Mouse (Mus musculus): ENCODE measurements around the gene Ahsa1.
"Not testable (repeated sequence)": the region's sequence is repeated elsewhere in the genome, so short reads cannot be mapped to it uniquely, and the experiment has no call there.

Ahsa1 gene

DNA sequence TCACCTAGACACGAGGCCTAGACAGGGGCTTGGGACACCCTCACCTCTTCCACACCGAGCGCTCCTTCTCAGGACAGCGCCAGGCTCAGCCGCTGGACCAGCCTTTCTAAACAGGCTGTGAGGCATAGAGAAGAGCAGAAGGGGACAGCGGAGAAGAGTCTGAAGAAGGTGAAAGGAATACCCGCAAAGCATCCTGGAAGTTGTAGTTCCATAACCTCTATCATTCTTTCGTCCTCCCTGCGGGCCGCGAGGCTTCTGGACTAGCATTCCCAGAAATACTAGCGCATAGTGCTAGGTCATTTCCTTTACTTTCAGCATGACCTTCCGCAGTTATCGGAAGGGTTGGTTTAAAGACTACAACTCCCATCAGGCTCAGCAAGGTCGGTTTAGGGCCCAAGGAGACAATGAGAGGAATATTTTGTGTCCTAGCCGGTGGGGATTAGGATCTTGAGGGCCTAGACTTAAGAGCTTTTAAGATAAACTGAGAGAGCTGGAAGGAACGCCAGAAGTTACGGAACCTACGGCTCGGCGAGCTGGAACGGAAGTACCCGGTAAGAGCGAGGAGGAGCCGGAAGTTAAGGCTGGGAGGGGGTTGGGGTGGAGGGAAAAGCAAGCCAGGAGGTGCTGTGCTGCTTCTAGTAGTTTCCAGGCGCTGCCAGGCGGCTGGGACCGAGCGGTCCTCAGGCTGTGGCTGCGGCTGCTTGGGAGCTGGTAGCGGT, at the start of gene Ahsa1, which contains the start of gene Vipas39:
Gene Ahsa1 (plus strand): TSS at position 372 of the 719 bp plus-strand sequence.
Gene Vipas39 (minus strand): TSS at position 149 of the 719 bp plus-strand sequence.
- peak; percentile 93 for DNase-seq (ENCODE audit: low spot score)

DNA sequence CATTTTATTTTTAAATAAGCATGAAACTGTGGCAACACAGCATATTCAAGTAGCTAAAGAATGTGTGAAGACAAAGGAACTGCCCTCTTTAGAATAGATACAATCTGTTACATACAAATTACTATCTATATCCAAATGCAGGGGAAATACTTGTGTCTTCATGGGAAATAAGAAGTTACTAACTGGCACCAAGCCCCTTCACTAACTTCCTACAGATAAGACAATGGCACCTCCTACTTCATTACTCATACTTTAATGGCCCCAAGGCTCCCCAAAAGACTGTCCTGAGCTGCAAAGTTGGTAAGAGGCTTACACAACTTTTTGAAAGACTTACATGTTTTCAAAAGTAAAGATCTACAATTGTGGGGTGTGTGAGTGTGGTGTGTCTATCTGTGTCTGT, 48.7 kb upstream of the Ahsa1 start:
- no peak for DNase-seq (ENCODE audit: low spot score)

DNA sequence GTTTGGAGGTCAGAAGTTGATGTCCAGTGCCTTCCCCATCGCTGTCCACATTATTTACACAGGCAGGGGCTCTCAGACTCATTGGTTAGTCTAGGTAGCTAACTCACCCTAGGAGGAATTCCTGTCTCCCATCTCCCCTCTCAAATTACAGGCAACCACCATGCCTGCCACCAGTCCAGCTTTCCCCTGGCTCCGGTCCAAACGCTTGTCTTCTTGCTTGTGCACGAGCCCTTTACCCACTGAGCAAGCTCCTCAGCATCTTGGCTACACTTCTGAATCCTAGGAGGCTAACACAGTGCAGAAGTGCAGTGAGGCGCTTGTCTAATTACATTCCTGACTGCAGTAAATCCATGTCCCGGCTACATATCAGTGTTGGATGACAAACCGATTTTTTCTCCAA, 46.9 kb upstream of the Ahsa1 start:
- no peak for DNase-seq (ENCODE audit: low spot score)

DNA sequence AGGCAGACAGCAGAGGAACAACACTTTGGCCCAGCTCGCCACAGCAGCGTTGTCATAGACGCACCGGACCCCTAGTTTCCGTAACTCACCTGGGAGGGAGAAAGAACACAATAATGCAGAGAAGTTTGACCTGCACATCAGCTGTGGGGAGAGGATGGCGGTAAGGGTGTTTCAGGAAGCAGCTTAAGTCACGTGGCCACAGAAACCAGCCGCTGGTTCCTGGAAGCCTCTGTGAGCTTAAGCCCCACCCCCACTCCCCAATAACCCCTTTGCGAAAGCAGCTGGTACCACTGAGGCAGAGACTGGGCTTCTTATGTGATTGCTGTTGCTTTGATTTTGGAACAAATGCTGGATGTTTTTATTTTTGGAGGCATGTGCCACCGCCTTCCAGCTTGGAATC, 41.3 kb upstream of the Ahsa1 start:
- DNase-seq (ENCODE audit: low spot score), result no peak

DNA sequence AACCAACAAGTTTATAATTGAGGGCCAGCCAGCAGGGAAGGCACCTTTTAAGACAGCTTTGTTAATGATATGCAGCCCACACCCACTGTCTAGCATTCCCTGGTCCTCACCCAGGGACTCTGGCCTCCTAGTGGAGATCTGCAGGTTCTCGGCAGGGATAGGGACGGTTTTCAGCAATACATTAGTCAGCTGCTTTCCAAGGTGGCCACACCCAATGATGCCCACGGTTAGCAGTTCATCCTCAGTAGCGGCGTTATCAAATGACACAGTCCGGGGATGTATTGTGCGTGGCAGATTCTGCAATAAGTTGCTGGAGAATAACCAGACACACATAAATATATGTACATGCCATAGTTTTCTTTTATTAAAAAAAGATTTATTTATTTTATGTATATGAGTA, 39.5 kb upstream of the Ahsa1 start:
- DNase-seq (ENCODE audit: low spot score), result no peak

DNA sequence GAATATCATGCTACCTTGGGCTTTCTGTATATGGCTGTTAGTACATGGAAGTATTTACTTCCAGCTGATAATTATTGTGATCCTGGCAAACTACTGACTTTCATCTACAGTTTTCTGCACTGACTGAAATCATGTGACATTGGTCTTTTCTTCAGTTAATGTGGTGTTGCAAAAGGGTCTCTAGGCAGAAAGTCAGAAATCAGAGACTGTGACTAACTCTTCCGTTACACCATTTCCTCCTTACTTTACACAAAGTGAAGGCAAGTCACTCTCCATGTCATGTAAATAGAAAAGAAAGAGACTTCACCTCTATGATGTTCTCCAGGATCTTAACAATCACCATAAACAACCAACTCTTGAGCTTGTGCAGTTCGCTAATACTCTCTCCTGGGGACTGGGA, 36.6 kb upstream of the Ahsa1 start:
- no peak for DNase-seq (ENCODE audit: low spot score)

DNA sequence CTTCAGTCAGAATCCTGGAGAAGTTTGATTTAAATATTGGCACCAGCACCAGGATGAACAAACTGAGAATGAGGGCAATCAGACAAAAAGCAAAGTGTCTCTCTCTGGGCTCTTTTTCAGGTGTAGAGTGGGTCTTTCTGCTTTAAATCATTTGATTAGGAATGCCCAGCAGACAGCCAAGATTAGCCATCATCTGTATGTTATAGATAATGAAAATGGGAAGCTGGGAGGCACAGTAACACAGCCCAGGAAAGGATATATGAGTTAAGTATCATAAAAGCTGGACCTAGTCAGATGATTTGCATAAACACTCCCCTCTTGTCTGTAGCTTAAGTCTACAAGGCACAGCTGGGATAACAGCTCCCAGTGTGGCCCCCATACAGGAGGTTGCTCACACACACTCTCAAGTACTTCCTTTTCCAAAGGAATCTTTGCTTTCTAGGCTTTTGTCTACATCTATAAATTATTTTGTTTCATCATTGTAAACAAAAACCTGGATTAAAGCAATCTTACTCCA, 35.8 kb upstream of the Ahsa1 start:
- no peak for DNase-seq (ENCODE audit: low spot score)

DNA sequence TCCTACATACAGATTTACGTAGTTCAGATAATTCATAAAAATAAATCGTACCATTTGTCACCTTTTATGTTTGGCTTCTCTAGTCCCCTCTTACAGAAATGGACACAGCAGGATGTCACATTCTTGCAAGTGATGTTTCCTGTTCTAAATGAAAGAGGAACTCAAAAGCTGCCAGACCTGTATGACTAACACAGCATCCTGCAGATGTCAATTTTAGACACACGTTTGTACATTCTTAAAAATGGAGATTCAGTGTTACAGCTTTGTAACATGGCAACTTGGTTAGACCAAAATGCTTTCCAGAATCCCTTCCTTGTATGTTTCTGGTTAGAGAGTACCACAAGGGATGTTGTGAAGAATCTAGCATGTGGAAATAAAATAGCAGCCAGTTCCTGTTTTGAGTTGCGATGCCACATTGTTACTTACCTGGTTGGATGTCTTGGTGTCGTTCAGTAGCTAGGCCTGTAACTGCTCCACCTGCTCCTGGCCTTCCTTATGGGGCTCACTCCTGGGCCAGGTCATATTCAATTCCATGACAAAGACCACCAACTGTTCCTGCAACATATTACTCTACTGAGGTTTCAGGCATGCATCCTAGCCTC, 29.3 kb upstream of the Ahsa1 start:
- no peak for DNase-seq (ENCODE audit: low spot score)

DNA sequence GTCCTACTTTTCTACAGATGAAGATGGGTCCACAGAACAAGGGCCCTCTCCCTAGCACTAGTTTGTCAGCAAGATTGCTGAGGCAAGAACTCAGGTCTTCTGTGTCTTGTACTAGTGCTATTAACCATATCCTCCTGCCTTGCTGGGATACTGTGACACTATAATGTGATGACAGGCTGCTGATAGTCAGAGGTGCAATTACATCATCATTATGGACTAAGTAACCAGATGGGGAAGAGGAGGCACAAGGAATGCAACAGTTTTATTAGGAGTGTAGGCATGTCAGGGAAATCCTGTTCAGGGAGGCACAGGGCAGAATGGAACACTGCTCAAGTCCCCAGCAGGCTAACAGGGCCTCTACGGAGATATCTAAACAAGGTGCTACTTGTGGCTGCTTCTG, 27.6 kb upstream of the Ahsa1 start, which contains the start of gene Noxred1:
Gene Noxred1 (minus strand): TSS at position 101 of the 400 bp plus-strand sequence.
- DNase-seq (ENCODE audit: low spot score), result no peak

DNA sequence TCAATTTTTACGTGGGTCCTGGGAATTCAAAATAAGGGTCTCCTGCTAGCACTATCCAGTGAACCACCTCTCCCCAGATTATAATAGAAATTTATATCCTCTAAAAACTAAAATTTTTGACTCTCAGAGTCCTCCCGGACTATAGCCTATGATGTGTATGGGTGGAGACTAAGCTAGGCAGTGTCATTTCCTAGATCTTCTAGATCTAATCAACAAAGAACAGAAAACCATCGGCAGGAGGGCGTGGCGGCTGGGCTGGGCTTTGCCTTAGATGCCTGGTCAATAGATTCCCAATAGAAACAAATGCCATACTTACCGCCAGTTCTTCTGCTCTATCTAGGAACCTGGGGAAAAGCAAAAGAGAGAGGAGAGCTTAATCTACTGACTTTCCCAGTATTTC, 16.1 kb upstream of the Ahsa1 start:
- DNase-seq (ENCODE audit: low spot score), result no peak

DNA sequence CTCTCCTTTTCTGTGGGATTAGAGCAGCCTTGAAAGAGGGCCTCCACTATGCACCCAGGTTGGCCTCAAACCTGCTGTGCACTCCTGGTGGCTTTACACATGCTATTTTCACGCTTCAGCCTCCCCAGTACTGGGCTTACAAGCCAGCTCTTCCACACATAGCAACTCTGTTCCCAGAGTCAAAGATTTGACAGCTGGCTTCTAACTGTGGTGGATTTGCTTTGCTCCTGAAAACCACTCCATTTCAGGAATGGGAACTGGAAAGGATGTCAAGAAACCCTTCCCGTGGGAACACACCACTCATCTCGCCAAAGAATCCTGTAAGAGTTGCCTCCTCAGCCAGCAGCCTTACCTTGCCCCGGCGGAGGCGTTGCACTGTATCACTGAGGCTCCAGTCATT, 12.4 kb upstream of the Ahsa1 start:
- no peak for DNase-seq (ENCODE audit: low spot score)

DNA sequence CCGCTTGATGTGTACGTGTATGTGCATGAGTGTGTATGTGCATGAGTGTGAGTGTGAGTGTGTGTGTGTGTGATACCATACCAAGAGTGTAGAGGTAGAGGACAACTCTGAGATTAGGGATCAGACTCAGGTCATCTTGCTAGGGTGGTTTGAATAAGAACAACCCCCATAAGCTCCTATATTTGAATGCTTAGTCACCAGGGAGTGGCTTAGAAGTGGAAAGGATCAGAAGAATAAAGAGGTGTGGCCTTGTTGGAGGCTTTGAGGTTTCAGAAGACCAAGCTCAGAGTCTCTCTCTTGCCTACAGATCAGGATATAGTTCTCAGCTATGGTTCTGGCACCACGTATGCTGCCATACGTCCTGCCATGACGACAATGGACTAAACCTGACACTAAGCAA, 9.7 kb upstream of the Ahsa1 start:
- DNase-seq (ENCODE audit: low spot score), result no peak

DNA sequence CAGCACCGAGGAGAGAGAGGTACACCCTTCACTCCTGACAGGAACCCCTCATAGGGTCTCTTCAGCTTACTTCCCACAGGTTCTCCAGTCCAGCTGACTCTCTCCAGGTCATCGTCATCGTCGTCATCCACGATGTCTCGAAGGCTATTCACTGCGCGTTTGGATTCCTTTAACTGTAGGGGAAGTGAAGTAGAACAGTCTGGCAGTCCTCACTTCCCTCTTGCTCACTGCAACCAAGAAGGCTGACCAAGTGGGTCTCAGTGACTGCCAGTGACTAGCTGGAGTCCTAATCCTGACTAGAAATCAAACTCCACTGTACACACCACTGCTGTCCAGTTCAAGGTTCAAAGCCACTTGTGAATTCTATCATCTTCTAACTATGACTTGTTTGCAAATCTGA, 5.7 kb upstream of the Ahsa1 start:
- no peak for DNase-seq (ENCODE audit: low spot score)

DNA sequence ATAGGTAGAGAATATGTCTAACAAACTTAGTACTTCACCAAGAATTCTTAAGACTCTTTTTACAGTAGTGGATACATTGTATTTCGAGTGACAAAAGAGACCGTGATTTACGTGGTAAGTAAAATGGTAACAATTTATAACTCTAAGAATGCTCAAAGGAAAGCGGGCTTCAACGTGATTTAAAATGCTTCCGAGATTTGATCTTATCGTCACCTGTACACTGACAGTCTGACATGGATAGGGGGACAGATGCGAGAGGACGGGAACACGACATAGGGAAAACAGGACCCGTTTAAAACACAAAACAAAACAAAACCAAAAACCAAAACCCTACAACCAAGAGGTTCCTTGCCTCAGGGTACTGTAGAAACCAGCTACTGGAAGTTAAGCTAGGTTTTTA, 835 bp upstream of the Ahsa1 start:
- no peak for DNase-seq (ENCODE audit: low spot score)

DNA sequence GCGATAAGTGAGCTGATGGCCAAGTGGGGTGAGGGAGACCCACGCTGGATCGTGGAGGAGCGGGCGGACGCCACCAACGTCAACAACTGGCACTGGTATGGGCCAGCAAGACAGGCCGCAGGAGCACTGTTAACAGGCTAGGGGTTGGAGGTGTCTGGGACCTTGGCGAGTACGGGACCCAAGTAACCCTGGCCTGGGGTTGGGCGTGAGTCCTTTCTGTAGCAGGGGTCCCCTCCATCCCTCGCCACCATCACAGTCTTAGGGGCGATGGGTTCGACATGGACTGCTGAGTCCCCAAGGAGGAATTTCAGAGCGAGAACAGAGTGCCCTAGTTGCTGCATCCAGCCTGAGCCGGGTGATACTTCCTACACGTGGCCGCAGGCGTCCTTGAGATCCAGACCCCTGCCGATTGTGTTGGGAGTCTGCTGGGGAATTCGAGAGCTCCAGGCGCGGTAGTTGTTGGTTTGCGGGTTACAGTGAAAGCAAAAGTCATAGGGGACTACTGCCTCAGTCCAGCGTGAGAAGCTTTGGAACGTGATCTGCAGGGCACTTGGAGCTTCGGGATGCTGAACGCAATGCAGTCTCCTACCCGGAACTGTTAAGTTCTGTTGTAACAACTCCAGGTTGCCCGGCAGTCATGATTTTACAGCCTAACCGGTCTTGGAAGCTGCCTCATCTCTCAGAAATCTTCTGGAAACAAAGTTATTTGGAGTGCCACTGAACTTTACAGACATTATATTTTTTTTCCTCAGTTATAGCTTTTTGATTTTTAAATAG, 736 bp downstream of the Ahsa1 start:
- DNase-seq (ENCODE audit: low spot score), result no peak

DNA sequence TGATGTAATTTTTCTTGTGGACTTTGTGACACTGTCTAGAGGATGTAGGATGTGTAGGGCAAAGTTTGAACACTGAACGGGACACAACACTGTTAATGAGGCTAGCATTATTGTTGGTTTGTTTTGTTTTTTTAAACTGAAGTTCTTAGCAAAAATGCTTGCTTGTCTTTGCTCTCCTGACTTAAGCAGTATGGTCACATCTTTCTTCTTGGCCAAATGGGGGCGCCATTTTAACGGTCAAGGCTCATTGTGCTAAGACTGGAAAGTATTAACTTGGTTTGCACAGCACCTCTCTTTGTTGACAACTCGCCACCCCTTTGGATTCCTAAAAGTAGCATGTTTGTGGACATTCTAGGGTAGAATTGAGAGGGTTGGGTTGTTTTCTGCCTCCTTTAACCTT, 1.4 kb downstream of the Ahsa1 start:
- DNase-seq (ENCODE audit: low spot score), result no peak

DNA sequence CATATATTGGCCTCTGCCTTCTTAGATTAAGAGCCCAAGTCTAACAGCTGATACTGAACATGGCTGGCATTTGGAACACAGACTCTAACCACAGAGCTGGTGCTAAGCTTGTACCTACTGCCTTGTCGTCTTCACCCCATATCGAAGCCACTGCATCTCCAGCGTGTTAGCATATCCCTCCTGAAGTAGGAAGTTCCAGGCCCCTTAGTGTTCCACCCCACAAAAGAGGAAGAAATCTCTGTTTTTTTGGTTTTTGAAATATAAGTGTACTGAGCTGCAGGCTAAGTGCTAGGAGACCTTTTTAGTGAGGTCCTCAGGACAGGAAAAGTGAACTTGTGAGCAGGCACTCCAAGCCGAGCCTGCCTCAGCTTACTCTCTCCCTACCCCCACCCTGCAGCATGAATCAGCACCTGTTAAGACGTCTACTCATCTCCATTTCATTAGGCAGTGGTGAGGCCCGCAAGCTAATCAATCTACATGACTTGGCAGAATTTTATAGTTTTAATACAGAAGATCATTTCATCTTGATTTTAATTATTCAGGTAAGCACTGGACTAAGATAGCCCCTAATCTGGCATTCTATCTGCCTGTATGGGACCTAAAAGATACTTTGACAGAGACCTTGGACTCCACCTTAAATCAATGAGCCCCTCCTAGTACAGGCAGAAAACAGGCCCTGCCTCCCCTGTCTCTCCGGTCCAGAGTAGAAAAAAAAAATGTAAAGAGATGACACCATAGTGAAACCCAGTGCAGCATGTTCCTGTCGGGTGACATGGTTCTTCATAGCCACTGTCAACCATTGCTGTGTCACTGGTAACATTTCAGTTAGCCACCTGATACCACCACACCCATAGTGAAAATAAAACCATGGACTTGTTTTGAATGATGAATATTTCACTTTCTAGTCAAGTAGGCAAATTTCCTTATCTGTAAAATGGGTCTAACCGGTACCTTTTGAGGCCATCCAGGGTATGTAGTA, 8.9 kb downstream of the Ahsa1 start:
- no peak for DNase-seq (ENCODE audit: low spot score)

DNA sequence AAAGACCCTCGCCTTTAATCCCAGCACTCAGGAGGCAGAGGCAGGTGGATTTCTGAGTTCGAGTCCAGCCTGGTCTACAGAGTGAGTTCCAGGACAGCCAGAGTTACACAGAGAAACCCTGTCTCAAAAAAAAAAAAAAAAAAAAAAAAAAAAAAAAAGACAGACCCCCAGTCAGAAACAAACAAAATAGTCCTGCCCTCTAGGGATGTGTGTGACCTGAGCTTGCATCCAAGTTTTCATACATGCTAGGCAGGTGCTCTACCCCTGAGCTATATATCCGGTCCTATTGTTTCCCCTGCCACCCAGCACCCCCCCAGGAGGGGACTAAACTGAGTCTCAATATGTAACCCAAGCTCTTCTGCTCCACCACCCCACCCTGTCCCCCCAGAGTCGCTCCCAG, 11.0 kb downstream of the Ahsa1 start:
- not testable (repeated sequence) for DNase-seq (ENCODE audit: low spot score)

DNA sequence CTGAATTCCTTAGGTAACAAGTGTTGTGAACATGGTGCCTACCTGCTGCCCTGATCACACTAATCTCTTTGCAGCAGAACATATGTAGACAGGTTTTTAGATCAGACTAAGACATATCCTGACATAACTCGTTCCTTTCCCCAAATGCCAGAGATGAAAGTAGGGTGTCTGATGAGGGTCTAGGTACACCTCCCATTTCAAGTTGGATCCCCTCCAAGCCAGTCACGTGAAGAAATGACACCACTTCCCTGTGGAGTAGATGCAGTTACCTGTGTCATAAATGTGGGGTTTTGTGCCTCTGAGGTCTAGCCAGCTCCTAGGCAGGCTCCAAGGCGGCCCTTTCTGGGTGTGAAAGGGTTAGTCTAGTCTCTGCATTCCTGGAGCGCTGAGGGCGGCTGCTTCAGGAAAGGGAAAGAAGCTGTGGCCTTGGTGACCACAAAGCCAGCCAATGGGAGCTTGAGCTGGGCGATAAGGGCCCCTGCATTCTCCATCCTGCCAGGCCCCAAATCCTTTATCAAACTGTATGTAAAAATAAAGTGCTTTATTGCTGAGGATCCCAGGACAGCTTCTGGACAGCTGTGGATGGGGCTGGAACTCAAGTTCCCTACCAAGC, 11.9 kb downstream of the Ahsa1 start:
- no peak for DNase-seq (ENCODE audit: low spot score)

DNA sequence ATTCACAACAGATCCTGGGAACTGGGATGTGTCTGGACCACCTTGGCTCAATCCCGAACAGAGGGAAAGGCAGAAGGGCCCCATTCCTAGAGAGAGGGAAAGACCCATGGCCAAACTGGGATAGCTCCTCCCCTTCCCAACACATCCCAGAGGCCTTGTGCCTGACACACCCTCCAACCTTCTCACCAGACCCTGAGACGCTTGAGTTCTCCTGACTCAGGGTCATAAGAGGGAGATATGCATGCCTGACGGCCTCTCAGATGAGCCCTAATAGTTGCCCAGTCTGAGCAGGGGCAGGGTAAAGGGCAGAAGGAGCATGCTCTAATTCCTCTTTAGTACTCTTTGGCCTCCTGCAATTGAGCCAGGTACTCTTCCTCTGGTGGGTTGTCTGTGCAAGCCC, 13.1 kb downstream of the Ahsa1 start:
- DNase-seq (ENCODE audit: low spot score), result no peak

DNA sequence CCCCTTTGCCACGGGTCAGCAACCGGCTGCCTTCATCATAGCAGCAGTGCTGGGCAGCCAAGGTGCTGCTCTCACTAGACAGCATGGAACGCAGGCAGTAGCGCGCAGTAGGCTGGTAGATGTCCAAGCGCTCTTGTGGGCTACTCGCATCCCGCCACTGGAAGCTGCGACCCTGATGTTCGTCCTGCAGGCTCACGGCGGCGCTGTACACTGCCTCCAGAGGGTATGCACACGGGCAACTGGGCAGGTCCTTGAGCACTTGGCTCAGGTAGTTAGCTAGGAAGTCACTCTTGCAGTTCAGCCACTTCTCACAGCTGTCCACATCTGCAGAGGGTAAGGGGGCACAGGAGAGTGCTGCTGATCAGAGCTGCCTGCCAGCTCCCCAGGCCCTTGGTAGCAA, 13.6 kb downstream of the Ahsa1 start:
- DNase-seq (ENCODE audit: low spot score), result no peak

Data from left cerebral cortex, adult 11 months (tissue).